Mouse (Mus musculus) cerebellum, adult 2 months (tissue): ENCODE measurements at regions not wholly inside any gene's neighbourhood (a gene's known extent, or its start where the extent isn't known, plus 50 kb on each side); places are given as distances from the start of the nearest gene placed in this dataset.

Experiments used
- CTCF ChIP-seq: fragments of 200-500 bp; IDR thresholded peaks from 2 replicates; pipeline ENCODE4 v1.5.1; 2011; ENCODE audit warnings: low read depth, mild to moderate bottlenecking, control low read depth, low read length, moderate library complexity, borderline replicate concordance; ENCODE audit not compliant: insufficient read depth
- POLR2A ChIP-seq: fragments of 200-500 bp; IDR thresholded peaks from 2 replicates; pipeline ENCODE4 v1.6.1; 2011; ENCODE audit warnings: low read length, control low read depth, borderline replicate concordance; ENCODE audit not compliant: insufficient read depth

DNA sequence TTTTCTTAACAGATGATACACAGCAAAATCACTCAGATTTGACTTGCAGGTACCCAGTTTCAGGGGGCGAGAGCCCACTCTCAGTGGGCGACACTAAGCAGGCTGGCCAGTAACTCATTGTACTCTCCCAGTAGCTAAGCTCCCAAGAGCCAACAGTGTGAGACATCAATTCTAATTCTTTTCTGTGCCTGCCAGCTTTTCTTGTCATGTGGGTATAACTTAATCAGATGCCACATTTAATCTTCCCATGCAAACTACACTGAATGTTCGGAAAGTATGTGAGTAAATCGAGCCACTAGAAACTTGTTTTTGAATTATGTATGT, 124.6 kb upstream of the Ubash3b start:
- TF ChIP-seq POLR2A (no peak), CTCF (no peak)
